Mouse (Mus musculus): Measurements from ENCODE around the gene Slc7a14. TPM values are rescaled to one million over a fixed set of nuclear protein-coding genes. Genes with fewer than 3 reads are reported as not detected.

The Slc7a14 gene
- polyA plus RNA-seq, 2 experiments: 0.03 TPM; not detected in 1

DNA sequence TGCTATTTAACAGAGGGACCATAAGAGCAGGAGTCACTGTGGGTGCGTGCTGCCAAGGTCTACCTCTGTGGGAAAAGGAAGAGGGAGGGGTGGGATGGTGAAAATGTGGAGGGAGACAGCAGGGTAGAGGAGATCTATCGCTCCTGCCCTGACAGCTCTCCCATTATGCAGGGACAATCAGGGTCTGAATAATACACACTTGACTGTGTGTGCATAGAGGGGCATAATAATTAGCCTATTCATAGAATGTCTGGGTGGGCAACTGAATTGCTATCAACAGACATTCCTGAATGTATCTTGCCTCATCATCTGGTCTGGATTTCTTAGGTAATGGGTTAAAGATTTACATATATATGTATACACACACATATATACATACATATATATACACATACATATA, 81.7 kb downstream of the Slc7a14 start:
- no peaks in the 10 kb centered on the region for H3K27me3 ChIP-seq (ENCODE audit: control insufficient read depth, insufficient read depth, low read length)

DNA sequence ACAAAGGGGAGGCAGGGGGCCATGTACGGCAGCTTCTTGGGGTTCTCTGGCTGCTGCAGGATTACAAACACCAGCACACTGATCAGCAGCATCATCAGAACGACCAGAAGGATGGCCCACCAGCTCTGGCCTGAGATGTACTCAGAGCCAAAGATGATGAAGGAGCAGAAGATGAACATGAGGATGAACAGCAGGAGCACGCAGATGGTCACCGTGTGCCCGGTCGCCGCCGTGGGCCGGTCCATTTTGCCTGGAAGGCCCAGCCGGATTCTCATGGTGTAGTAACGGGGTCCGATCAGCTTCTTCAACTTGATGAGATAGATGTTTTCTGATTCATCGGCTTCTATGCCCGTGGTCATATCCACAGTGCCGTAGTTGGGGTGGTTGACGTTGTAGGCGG, 86.6 kb downstream of the Slc7a14 start:
- H3K36me3 ChIP-seq (replicated peaks; ENCODE audit: control insufficient read depth, insufficient read depth, low read depth): no peaks in the 10 kb centered on the region
- no peaks in the 10 kb centered on the region for H3K4me1 ChIP-seq (replicated peaks; ENCODE audit: control insufficient read depth in 2 of 2, insufficient read depth in 2 of 2, low read length in 1 of 2)
- H3K27me3 ChIP-seq (ENCODE audit: control insufficient read depth, insufficient read depth, low read length): no peaks in the 10 kb centered on the region
- TF ChIP-seq CTCF (IDR thresholded peaks at IDR 0.05; ENCODE audit: low read depth) (no peak), EP300 (IDR thresholded peaks at IDR 0.05; ENCODE audit: low read depth) (no peak)
- H3K4me3 ChIP-seq (ENCODE audit: insufficient read depth in 1 of 2, low read depth in 2 of 2, low read length in 2 of 2): no peak overlapping the region
- H3K4me2 ChIP-seq (ENCODE audit: low read depth): no peak overlapping the region
- no peaks in the 10 kb centered on the region for H3K9me3 ChIP-seq (ENCODE audit: control insufficient read depth, low read length)
- no peak overlapping the region for H3K9ac ChIP-seq (replicated peaks)
- ATAC-seq (ENCODE audit: insufficient read depth) (no peak), DNase-seq (ENCODE audit: low read depth in 3 of 3, low spot score in 3 of 3) (no peak)
- H3K27ac ChIP-seq: no peak overlapping the region
- 82% methylated on average over 17 of the region's 17 CpGs for WGBS (ENCODE audit: insufficient replicate concordance)

More for the DNA sequence above, 81.7 kb downstream of the Slc7a14 start:
- no peaks in the 10 kb centered on the region for H3K4me1 ChIP-seq (replicated peaks; ENCODE audit: control insufficient read depth in 2 of 2, insufficient read depth in 2 of 2, low read length in 1 of 2)
- no peak overlapping the region for H3K9ac ChIP-seq (replicated peaks)
- WGBS (ENCODE audit: insufficient replicate concordance): 59% methylated on average over 2 of the region's 2 CpGs
- TF ChIP-seq EP300 (IDR thresholded peaks at IDR 0.05; ENCODE audit: low read depth) (no peak), CTCF (IDR thresholded peaks at IDR 0.05; ENCODE audit: low read depth) (no peak)
- no peaks in the 10 kb centered on the region for H3K36me3 ChIP-seq (replicated peaks; ENCODE audit: control insufficient read depth, insufficient read depth, low read depth)
- ATAC-seq (ENCODE audit: insufficient read depth) (no peak), DNase-seq (ENCODE audit: low read depth in 3 of 3, low spot score in 3 of 3) (no peak)
- no peaks in the 10 kb centered on the region for H3K9me3 ChIP-seq (ENCODE audit: control insufficient read depth, low read length)
- no peak overlapping the region for H3K4me3 ChIP-seq (ENCODE audit: insufficient read depth in 1 of 2, low read depth in 2 of 2, low read length in 2 of 2)
- no peak overlapping the region for H3K27ac ChIP-seq
- H3K4me2 ChIP-seq (ENCODE audit: low read depth): no peak overlapping the region

DNA sequence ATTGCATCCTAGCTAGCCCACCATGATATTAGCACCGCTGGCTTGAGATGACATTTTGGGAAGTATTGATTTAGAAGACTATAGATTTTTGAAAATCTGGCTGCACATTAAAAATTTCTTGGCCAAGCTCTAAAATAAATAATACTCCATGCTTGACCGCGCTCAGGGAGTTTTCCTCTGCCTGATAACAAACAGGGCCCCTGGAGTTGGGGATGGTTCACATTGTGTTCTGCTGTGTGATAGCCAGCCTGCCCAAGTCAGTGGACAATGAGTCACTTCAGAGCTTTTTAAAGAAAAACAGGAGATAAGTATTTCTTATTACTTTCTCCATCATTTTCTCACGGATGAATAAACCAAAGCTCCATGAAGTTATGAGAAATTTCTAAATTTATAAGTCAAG, 90.1 kb downstream of the Slc7a14 start:
- Histone ChIP-seq H3K9ac (replicated peaks) (no peak overlapping the region), H3K4me3 (ENCODE audit: insufficient read depth in 1 of 2, low read depth in 2 of 2, low read length in 2 of 2) (no peak overlapping the region), H3K27me3 (ENCODE audit: control insufficient read depth, insufficient read depth, low read length) (no peaks in the 10 kb centered on the region), H3K36me3 (replicated peaks; ENCODE audit: control insufficient read depth, insufficient read depth, low read depth) (no peaks in the 10 kb centered on the region), H3K4me1 (replicated peaks; ENCODE audit: control insufficient read depth in 2 of 2, insufficient read depth in 2 of 2, low read length in 1 of 2) (no peaks in the 10 kb centered on the region), H3K4me2 (ENCODE audit: low read depth) (no peak overlapping the region), H3K27ac (no peak overlapping the region), H3K9me3 (ENCODE audit: control insufficient read depth, low read length) (no peaks in the 10 kb centered on the region)
- ATAC-seq (ENCODE audit: insufficient read depth) (no peak), DNase-seq (ENCODE audit: low read depth in 3 of 3, low spot score in 3 of 3) (no peak)
- TF ChIP-seq EP300 (IDR thresholded peaks at IDR 0.05; ENCODE audit: low read depth) (no peak), CTCF (IDR thresholded peaks at IDR 0.05; ENCODE audit: low read depth) (no peak)
- WGBS (ENCODE audit: insufficient replicate concordance): 63% methylated on average over 4 of the region's 4 CpGs

DNA sequence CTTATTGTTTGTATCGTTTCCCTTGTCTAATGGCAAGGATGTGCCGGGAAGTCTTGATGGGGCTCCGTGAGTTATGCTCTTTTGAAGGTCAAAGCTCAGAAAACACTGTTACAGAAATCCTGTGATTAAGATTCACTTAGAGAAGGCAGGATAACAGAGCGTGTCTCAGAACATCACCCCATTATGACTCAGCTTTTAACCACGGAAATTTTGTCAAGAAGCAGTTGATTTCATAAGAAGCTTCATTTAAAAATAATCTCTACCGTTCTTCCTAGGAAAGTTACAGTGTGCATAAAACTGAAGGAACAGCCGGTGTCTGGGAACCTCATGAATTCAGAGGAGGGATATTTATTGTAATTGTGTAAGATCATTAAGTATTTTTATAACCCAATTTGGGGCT, 90.7 kb downstream of the Slc7a14 start:
- Histone ChIP-seq H3K27ac (no peak overlapping the region), H3K9me3 (ENCODE audit: control insufficient read depth, low read length) (no peaks in the 10 kb centered on the region), H3K27me3 (ENCODE audit: control insufficient read depth, insufficient read depth, low read length) (no peaks in the 10 kb centered on the region), H3K4me3 (ENCODE audit: insufficient read depth in 1 of 2, low read depth in 2 of 2, low read length in 2 of 2) (no peak overlapping the region), H3K36me3 (replicated peaks; ENCODE audit: control insufficient read depth, insufficient read depth, low read depth) (no peaks in the 10 kb centered on the region), H3K4me2 (ENCODE audit: low read depth) (no peak overlapping the region), H3K4me1 (replicated peaks; ENCODE audit: control insufficient read depth in 2 of 2, insufficient read depth in 2 of 2, low read length in 1 of 2) (no peaks in the 10 kb centered on the region), H3K9ac (replicated peaks) (no peak overlapping the region)
- DNase-seq (ENCODE audit: low read depth in 3 of 3, low spot score in 3 of 3): no peak
- no peak for ATAC-seq (ENCODE audit: insufficient read depth)
- TF ChIP-seq CTCF (IDR thresholded peaks at IDR 0.05; ENCODE audit: low read depth) (no peak), EP300 (IDR thresholded peaks at IDR 0.05; ENCODE audit: low read depth) (no peak)
- 63% methylated on average over 7 of the region's 7 CpGs for WGBS (ENCODE audit: insufficient replicate concordance)

DNA sequence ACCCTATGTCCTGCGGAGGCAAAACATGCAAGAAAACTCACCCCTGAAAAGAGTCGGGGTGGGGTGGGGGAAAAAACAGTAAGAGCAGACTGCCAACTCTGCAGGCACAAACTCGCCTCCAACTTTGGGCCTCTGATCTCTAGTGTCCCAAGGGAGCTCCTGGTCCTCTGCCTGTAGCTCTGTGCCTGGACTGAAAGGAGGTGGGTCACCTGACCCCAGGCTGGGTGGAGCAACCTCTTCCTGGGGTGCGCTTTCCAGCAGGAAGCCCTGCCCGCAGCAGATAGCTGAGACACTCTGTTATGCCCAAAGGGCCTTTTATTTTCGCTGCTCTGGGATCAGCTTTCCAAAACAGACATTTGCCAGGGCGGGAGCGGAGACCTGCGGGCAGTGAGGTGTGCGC, 92.7 kb downstream of the Slc7a14 start:
- H3K4me1 ChIP-seq (replicated peaks; ENCODE audit: control insufficient read depth in 2 of 2, insufficient read depth in 2 of 2, low read length in 1 of 2): no peaks in the 10 kb centered on the region
- H3K9ac ChIP-seq (replicated peaks): no peak overlapping the region
- H3K27ac ChIP-seq: no peak overlapping the region
- H3K27me3 ChIP-seq (ENCODE audit: control insufficient read depth, insufficient read depth, low read length): no peaks in the 10 kb centered on the region
- no peak overlapping the region for H3K4me2 ChIP-seq (ENCODE audit: low read depth)
- no peaks in the 10 kb centered on the region for H3K9me3 ChIP-seq (ENCODE audit: control insufficient read depth, low read length)
- no peaks in the 10 kb centered on the region for H3K36me3 ChIP-seq (replicated peaks; ENCODE audit: control insufficient read depth, insufficient read depth, low read depth)
- DNase-seq (ENCODE audit: low read depth in 3 of 3, low spot score in 3 of 3) (no peak), ATAC-seq (ENCODE audit: insufficient read depth) (no peak)
- TF ChIP-seq CTCF (IDR thresholded peaks at IDR 0.05; ENCODE audit: low read depth): no peak
- TF ChIP-seq EP300 (IDR thresholded peaks at IDR 0.05; ENCODE audit: low read depth): no peak
- 49% methylated on average over 10 of the region's 10 CpGs for WGBS (ENCODE audit: insufficient replicate concordance)
- H3K4me3 ChIP-seq (ENCODE audit: insufficient read depth in 1 of 2, low read depth in 2 of 2, low read length in 2 of 2): no peak overlapping the region
